Mouse (Mus musculus): Measurements from ENCODE around the gene Fras1.
A peak's percentile ranks its signal among the peaks of the same experiment; 100 is the strongest.

The Fras1 gene

GRCm38 (mm10) chr5:96584730-96585129 lies 211.0 kb downstream of the Fras1 start:
- DNase-seq (ENCODE audit: low spot score), result no peak

- no peak for DNase-seq (ENCODE audit: low spot score)
Observed at GRCm38 (mm10) chr5:96590621-96591020, 216.9 kb downstream of the Fras1 start.

GRCm38 (mm10) chr5:96595793-96596192 lies 222.0 kb downstream of the Fras1 start:
- no peak for DNase-seq (ENCODE audit: low spot score)

- DNase-seq (ENCODE audit: low spot score), result no peak
Observed at GRCm38 (mm10) chr5:96603974-96604769, 230.4 kb downstream of the Fras1 start.

- DNase-seq (ENCODE audit: low spot score), result no peak
Observed at GRCm38 (mm10) chr5:96608036-96608435, 234.3 kb downstream of the Fras1 start.

- peak; percentile 58 for DNase-seq (ENCODE audit: low spot score)
Observed at GRCm38 (mm10) chr5:96608581-96609280, 235.0 kb downstream of the Fras1 start.

GRCm38 (mm10) chr5:96612077-96612476 lies 238.3 kb downstream of the Fras1 start:
- no peak for DNase-seq (ENCODE audit: low spot score)

GRCm38 (mm10) chr5:96616954-96617646 lies 243.3 kb downstream of the Fras1 start:
- no peak for DNase-seq (ENCODE audit: low spot score)

GRCm38 (mm10) chr5:96618008-96618407 lies 244.3 kb downstream of the Fras1 start:
- no peak for DNase-seq (ENCODE audit: low spot score)

- no peak for DNase-seq (ENCODE audit: low spot score)
Observed at GRCm38 (mm10) chr5:96620209-96620608, 246.5 kb downstream of the Fras1 start.

GRCm38 (mm10) chr5:96620618-96621017 lies 246.9 kb downstream of the Fras1 start:
- DNase-seq (ENCODE audit: low spot score), result no peak

GRCm38 (mm10) chr5:96622604-96623352 lies 249.0 kb downstream of the Fras1 start:
- peak; percentile 13 for DNase-seq (ENCODE audit: low spot score)

- DNase-seq (ENCODE audit: low spot score), result no peak
Observed at GRCm38 (mm10) chr5:96629851-96630250, 256.1 kb downstream of the Fras1 start.

GRCm38 (mm10) chr5:96635146-96635862 lies 261.5 kb downstream of the Fras1 start:
- no peak for DNase-seq (ENCODE audit: low spot score)

- no peak for DNase-seq (ENCODE audit: low spot score)
Observed at GRCm38 (mm10) chr5:96635866-96636265, 262.1 kb downstream of the Fras1 start.

- no peak for DNase-seq (ENCODE audit: low spot score)
Observed at GRCm38 (mm10) chr5:96639213-96639910, 265.6 kb downstream of the Fras1 start.

- DNase-seq (ENCODE audit: low spot score), result no peak
Observed at GRCm38 (mm10) chr5:96641297-96641696, 267.5 kb downstream of the Fras1 start.

- DNase-seq (ENCODE audit: low spot score), result no peak
Observed at GRCm38 (mm10) chr5:96675676-96676075, 301.9 kb downstream of the Fras1 start.

- peak; percentile 76 for DNase-seq (ENCODE audit: low spot score)
Observed at GRCm38 (mm10) chr5:96677498-96677897, 303.7 kb downstream of the Fras1 start.

GRCm38 (mm10) chr5:96681085-96681484 lies 307.3 kb downstream of the Fras1 start:
- DNase-seq (ENCODE audit: low spot score), result no peak

- no peak for DNase-seq (ENCODE audit: low spot score)
Observed at GRCm38 (mm10) chr5:96682777-96683176, 309.0 kb downstream of the Fras1 start.

Measured in embryo, embryonic 10.5 days (tissue).